Mouse (Mus musculus) spleen, postnatal 0 days (tissue): Measurements from ENCODE around the gene Gm11096. TPM values are rescaled to one million over a fixed set of nuclear protein-coding genes. Genes with fewer than 3 reads are reported as not detected.

Experiments used
- polyA plus RNA-seq: library from polyadenylated mRNA; unstranded; fragments of >200 nt; fragmentation: Nextera tagmentation; extraction: Ambion mirVana; gene quantifications from 2 replicates; pipeline ENCODE4 v1.2.1, GENCODE M21; 2015

The Gm11096 gene
- polyA plus RNA-seq: not detected in 2 replicates

DNA sequence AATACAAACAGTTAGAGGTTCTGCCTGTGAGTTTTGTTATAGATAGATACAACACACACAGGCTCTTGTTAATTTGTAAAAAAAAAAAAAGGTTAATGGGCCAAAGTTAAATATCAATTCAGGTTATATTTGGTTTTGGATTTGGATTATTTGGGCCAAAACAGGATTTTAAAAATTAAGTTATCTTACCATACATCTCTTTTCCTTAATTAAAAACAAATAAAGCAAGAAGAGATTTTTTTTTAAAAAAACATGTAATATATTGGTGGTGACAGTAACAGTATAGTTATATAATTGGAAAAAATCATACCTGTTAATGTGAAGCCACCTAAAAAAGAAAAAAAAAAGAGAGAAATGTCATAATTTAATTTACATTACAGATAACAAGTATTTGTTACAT is at the start of gene Gm11096:
Gene Gm11096 (plus strand): TSS at position 301 of the 400 bp plus-strand sequence.

